Mouse (Mus musculus) urinary bladder, postnatal 25 days (tissue): ENCODE results near the gene Kcnn3.

ENCODE experiments used
- DNase-seq: peaks from one replicate; pipeline ENCODE4 v3.0.0; 2022; ENCODE audit warnings: low spot score

Kcnn3 gene

GRCm38 (mm10) chr3:89617360-89617759, 97.4 kb downstream of the Kcnn3 start:
- no peak for DNase-seq

DNA sequence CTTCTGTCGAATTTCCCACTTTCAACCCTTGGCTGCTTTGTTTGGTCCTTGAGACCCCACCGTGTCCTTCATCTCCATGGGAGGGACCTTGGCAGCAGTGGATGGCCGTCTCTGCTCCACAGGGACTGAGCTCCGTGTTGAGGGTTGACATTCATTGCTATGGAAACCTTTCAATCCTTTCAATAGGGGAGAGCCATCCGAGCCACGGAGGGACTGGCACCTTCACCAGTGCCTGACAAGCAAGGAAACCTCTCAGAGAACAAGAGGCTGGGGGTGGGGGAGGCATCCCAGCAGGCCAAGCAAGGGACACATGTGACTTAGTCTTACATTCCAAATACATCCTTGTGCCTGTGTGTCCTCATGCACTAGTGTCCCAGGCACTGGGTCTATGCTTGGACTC, 102.9 kb downstream of the Kcnn3 start:
- no peak for DNase-seq

- no peak for DNase-seq
These were observed 103.6 kb downstream of the Kcnn3 start for GRCm38 (mm10) chr3:89623531-89623930.

GRCm38 (mm10) chr3:89624001-89624400, 104.0 kb downstream of the Kcnn3 start:
- no peak for DNase-seq

GRCm38 (mm10) chr3:89624814-89625445, 105.0 kb downstream of the Kcnn3 start:
- no peak for DNase-seq

GRCm38 (mm10) chr3:89626556-89626955, 106.6 kb downstream of the Kcnn3 start:
- no peak for DNase-seq

DNA sequence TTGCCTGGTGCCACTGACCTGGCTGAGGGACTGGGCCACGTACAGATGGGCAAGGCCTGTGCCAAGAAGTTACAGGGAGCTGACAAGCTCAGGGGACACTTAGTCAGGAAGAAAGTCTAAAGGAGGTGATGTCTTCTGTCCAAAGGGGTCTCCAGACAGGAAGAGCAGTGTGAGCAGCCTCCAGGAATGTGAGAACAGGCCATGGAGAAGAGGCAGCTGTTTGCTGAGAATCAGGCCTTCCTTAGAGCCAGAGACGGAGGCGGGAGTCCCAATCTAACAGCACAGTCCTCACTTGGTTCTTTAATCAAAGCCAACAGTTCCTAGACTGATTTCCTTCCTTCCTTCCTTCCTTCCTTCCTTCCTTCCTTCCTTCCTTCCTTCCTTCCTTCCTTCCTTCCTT, 109.8 kb downstream of the Kcnn3 start:
- DNase-seq = no peak

DNA sequence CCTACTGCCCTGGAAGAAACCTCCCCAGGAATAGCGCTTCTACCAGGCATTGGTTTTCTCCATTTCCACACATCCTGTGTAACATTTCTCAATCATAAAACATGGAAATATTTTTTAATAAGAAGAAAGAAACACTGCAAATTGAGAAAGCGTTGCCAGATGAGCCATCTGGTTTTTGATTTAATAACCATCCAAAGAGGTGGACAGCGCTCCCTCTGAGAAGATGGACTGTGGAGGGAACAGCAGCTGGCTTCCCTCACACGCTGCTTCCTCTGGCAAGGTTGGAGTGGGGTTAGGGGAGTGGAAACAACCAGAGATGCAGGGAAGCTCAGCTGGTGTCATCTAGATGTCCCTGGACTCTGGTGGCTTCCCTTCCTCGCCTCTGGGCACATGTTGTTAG, 111.8 kb downstream of the Kcnn3 start:
- no peak for DNase-seq

GRCm38 (mm10) chr3:89633531-89633930, 113.6 kb downstream of the Kcnn3 start:
- no peak for DNase-seq

- DNase-seq = no peak
These were observed 114.0 kb downstream of the Kcnn3 start for GRCm38 (mm10) chr3:89633941-89634340.

DNA sequence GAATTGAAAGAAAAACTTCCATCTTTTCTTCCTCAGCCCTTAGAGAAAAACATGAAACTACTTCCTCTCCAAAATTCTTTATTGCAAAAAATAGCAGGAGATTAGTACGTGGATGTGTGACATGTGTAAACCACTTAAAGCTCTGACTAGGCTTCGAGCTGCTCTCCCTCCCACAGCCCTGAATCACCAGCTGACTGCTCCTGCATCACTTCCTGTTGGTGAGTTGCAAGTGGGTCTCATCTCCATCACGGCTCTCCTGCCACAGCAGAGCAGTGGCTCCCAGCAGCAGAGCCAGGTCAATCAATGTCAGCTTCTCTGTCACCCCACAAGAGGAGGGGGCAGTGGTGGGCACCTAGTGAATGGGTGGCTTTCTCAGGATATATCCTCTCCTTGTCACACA, 120.8 kb downstream of the Kcnn3 start:
- DNase-seq = no peak

- no peak for DNase-seq
These were observed 123.4 kb downstream of the Kcnn3 start for GRCm38 (mm10) chr3:89643391-89643790.

DNA sequence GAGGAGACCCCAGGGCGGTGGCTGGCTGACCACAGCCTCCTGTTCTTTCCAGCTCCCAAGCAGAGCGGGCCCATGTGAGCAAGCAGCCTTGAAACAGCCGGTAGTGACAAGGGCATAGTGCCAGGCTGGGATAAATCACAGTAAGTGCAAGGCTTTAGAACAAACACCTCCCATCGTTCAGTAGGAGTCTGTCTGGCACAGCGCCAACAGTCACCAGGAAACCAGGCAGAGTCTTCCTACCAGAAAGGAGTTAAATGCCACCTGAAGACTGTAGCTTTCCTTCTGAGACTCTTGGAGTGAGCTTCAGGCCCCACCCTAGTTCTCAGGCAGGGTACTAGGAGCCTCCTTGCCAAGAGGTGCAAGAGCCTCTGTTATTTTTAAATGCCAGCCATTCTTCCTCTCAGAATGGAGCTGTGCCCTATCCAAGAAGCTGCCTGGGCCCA, 126.9 kb downstream of the Kcnn3 start:
- peak; percentile 12 for DNase-seq

GRCm38 (mm10) chr3:89647268-89647874, 127.4 kb downstream of the Kcnn3 start:
- no peak for DNase-seq

DNA sequence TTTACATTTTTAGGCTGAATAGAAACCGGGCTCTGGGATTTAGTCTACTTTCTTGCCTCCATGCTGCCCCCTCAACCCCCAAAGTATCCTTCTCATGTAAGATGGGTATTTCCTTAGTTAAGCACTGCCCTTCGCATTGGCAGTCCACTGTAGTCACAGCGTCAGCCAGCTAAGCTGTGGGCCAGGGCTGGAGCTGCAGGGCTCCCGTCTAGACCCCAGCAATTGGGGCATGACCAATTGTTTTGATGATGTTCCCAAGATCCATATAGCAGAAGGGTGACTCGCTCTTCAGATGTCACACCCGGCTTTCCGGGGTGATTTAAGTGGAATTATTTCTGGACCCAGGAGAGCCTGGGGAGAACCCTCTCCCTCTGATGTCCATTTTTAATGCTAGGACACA, 129.9 kb downstream of the Kcnn3 start:
- no peak for DNase-seq

- DNase-seq = no peak
These were observed 133.4 kb downstream of the Kcnn3 start for GRCm38 (mm10) chr3:89653231-89653954.

GRCm38 (mm10) chr3:89657092-89657491, 137.1 kb downstream of the Kcnn3 start:
- no peak for DNase-seq

GRCm38 (mm10) chr3:89658457-89658856, 138.5 kb downstream of the Kcnn3 start:
- DNase-seq = no peak

- no peak for DNase-seq
These were observed 140.1 kb downstream of the Kcnn3 start for GRCm38 (mm10) chr3:89659938-89660620.

DNA sequence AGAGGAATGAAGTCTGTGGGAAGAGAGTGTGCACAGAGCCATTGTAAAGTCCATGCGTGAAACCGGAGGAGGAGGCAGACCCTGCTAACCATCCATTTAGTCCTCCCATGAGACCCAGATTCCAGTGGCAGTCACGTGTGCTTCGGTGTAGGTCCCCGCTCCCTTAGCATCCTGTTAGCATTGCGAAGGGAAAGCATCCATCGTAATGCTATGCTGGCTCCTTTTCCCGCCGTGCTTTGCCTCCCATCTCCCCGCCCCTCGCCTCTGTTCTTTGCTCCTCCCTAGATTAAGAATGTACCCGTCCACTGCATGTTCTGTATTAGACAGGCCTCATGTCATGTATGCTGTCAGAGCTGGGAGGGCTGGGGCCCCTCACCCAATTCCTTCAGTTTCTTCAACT, 144.8 kb downstream of the Kcnn3 start:
- DNase-seq = no peak

DNA sequence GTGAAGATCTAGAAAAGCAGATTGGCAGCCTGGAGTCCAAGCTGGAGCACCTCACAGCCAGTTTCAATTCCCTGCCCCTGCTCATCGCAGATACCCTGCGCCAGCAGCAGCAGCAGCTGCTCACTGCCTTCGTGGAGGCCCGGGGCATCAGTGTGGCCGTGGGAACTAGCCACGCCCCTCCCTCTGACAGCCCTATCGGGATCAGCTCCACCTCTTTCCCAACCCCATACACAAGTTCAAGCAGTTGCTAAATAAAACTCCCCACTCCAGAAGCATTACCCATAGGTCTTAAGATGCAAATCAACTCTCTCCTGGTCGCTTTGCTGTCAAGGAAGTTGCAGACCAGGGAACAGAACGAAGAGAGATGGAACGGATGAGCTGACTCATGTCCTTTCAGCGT, 147.2 kb downstream of the Kcnn3 start:
- DNase-seq = no peak

- DNase-seq = no peak
These were observed 151.4 kb downstream of the Kcnn3 start for GRCm38 (mm10) chr3:89671334-89671733.
